Mouse (Mus musculus) hindbrain, postnatal 0 days (tissue): Measurements from ENCODE around the gene Zcchc3. TPM values are rescaled to one million over a fixed set of nuclear protein-coding genes. Genes with fewer than 3 reads are reported as not detected.
A peak's percentile ranks its signal among the peaks of the same experiment; 100 is the strongest.

Source experiments
- ATAC-seq: fragments of 200-750 bp; cut with Nextera tagmentation; 2 replicates; pipeline ENCODE4 v1.8.0; 2017; ENCODE audit warnings: mild to moderate bottlenecking, moderate TSS enrichment, moderate library complexity
- DNase-seq: peaks from one replicate; pipeline ENCODE4 v3.0.0-alpha.2; 2015; ENCODE audit warnings: low spot score
- H3K27ac ChIP-seq: fragments of 300-500 bp; sonication (generic); 2 replicates; pipeline ENCODE4 v1.5.1; 2014; ENCODE audit warnings: mild to moderate bottlenecking
- H3K27me3 ChIP-seq: fragments of 300-500 bp; sonication (generic); 2 replicates; pipeline ENCODE4 v1.6.1; 2014; ENCODE audit warnings: low read length, mixed read lengths; ENCODE audit not compliant: insufficient read depth
- H3K36me3 ChIP-seq: fragments of 300-500 bp; sonication (generic); 2 replicates; pipeline ENCODE4 v1.6.1; 2014; ENCODE audit warnings: low read length, mixed read lengths; ENCODE audit not compliant: insufficient read depth
- H3K4me1 ChIP-seq: fragments of 300-500 bp; sonication (generic); 2 replicates; pipeline ENCODE4 v1.6.1; 2014; ENCODE audit warnings: antibody characterized with exemption, low read length, mixed read lengths; ENCODE audit not compliant: insufficient read depth
- H3K4me2 ChIP-seq: fragments of 300-500 bp; sonication (generic); 2 replicates; pipeline ENCODE4 v1.6.1; 2014; ENCODE audit warnings: low read depth, mild to moderate bottlenecking, low read length, moderate library complexity, mixed read lengths
- H3K4me3 ChIP-seq: fragments of 300-500 bp; sonication (generic); 2 replicates; pipeline ENCODE4 v1.5.1; 2014; ENCODE audit warnings: low read length
- H3K9ac ChIP-seq: fragments of 300-500 bp; sonication (generic); replicated peaks from 2 replicates; pipeline ENCODE4 v1.6.1; 2014; ENCODE audit warnings: mild to moderate bottlenecking, low read length, moderate library complexity, mixed read lengths
- H3K9me3 ChIP-seq: fragments of 300-500 bp; sonication (generic); 2 replicates; pipeline ENCODE4 v1.6.1; 2016; ENCODE audit warnings: low read length, mixed read lengths
- CTCF ChIP-seq: IDR thresholded peaks from 2 replicates; pipeline ENCODE4 v1.5.1; 2016; ENCODE audit warnings: antibody characterized with exemption, control low read depth, low read depth
- WGBS: fragments of 180-500 bp; shearing (Covaris S2); extraction: QIAGEN DNeasy Blood & Tissue Kit; methylation state at CpG from one replicate; pipeline ENCODE4 v1.1.7; 2014; 5-methylcytosine and 5-hydroxymethylcytosine counted together
- polyA plus RNA-seq: library from polyadenylated mRNA; unstranded; fragments of >200 nt; fragmentation: Nextera tagmentation; extraction: Ambion mirVana; gene quantifications from 2 replicates; pipeline ENCODE4 v1.2.1, GENCODE M21; 2015
- total RNA-seq: library from RNA; depleted of rRNA; stranded (reverse); fragments of >200 nt; gene quantifications from 2 replicates; pipeline ENCODE4 v1.2.3, GENCODE M21; 2014; rRNA removed

The Zcchc3 gene
- 17.4 TPM in 2 replicates for total RNA-seq
- polyA plus RNA-seq: 15.8 and 16.1 TPM in 2 replicates

GRCm38 (mm10) chr2:152414591-152415165 lies at the start of gene Zcchc3:
Gene Zcchc3, minus strand, starts transcription at chr2:152415027.
- H3K9ac ChIP-seq: peak within 1 kb of the TSS; percentile 97
- no peaks in the 10 kb centered on the region for H3K36me3 ChIP-seq
- no peaks in the 10 kb centered on the region for H3K27me3 ChIP-seq
- TF ChIP-seq CTCF: no peak
- peak within 1 kb of the TSS; percentile 91 for H3K4me3 ChIP-seq
- under 1% methylated on average over 65 of the region's 65 CpGs for WGBS
- H3K4me2 ChIP-seq: peak within 1 kb of the TSS; percentile 73
- peaks cover 17% of the 10 kb centered on the region for H3K4me1 ChIP-seq
- ATAC-seq: peak; percentile 87
- peak within 1 kb of the TSS; percentile 98 for H3K27ac ChIP-seq
- H3K9me3 ChIP-seq: no peaks in the 10 kb centered on the region
- peak; percentile 94 for DNase-seq

GRCm38 (mm10) chr2:152459241-152459640 lies 44.4 kb upstream of the Zcchc3 start:
- no peak for TF ChIP-seq CTCF
- H3K9me3 ChIP-seq: no peaks in the 10 kb centered on the region
- WGBS: 49% methylated on average over 13 of the region's 13 CpGs
- H3K27me3 ChIP-seq: no peaks in the 10 kb centered on the region
- no peaks in the 10 kb centered on the region for H3K36me3 ChIP-seq
- ATAC-seq (no peak), DNase-seq (peak; percentile 16)
- no peak overlapping the region for H3K4me3 ChIP-seq
- H3K27ac ChIP-seq: no peak overlapping the region
- no peak overlapping the region for H3K4me2 ChIP-seq
- no peaks in the 10 kb centered on the region for H3K4me1 ChIP-seq
- no peak overlapping the region for H3K9ac ChIP-seq

- DNase-seq: no peak
- no peak overlapping the region for H3K27ac ChIP-seq
- WGBS: 78% methylated on average over 4 of the region's 4 CpGs
- no peak overlapping the region for H3K9ac ChIP-seq
- H3K36me3 ChIP-seq: no peaks in the 10 kb centered on the region
- TF ChIP-seq CTCF: no peak
- no peaks in the 10 kb centered on the region for H3K4me1 ChIP-seq
- ATAC-seq: peak; percentile 36
- no peaks in the 10 kb centered on the region for H3K27me3 ChIP-seq
- no peak overlapping the region for H3K4me3 ChIP-seq
- no peak overlapping the region for H3K4me2 ChIP-seq
- H3K9me3 ChIP-seq: no peaks in the 10 kb centered on the region
Observed at GRCm38 (mm10) chr2:152452101-152452781, 37.4 kb upstream of the Zcchc3 start.

GRCm38 (mm10) chr2:152450241-152450640 lies 35.4 kb upstream of the Zcchc3 start:
- WGBS: 2% methylated on average over 5 of the region's 5 CpGs
- H3K9me3 ChIP-seq: no peaks in the 10 kb centered on the region
- H3K27me3 ChIP-seq: no peaks in the 10 kb centered on the region
- DNase-seq (peak; percentile 81), ATAC-seq (peak; percentile 46; the same call in 1 of the 2 replicates)
- no peak overlapping the region for H3K4me3 ChIP-seq
- TF ChIP-seq CTCF: peak; percentile 78
- no peaks in the 10 kb centered on the region for H3K36me3 ChIP-seq
- H3K27ac ChIP-seq: no peak overlapping the region
- no peaks in the 10 kb centered on the region for H3K4me1 ChIP-seq
- no peak overlapping the region for H3K9ac ChIP-seq
- no peak overlapping the region for H3K4me2 ChIP-seq

- 40% methylated on average over 5 of the region's 5 CpGs for WGBS
- no peaks in the 10 kb centered on the region for H3K9me3 ChIP-seq
- DNase-seq (no peak), ATAC-seq (no peak)
- H3K27me3 ChIP-seq: no peaks in the 10 kb centered on the region
- H3K4me2 ChIP-seq: no peak overlapping the region
- no peak for TF ChIP-seq CTCF
- peaks cover 4% of the 10 kb centered on the region for H3K4me1 ChIP-seq
- H3K9ac ChIP-seq: no peak overlapping the region
- H3K36me3 ChIP-seq: no peaks in the 10 kb centered on the region
- H3K27ac ChIP-seq: no peak overlapping the region
- H3K4me3 ChIP-seq: no peak overlapping the region
Observed at GRCm38 (mm10) chr2:152447461-152447860, 32.6 kb upstream of the Zcchc3 start.

- 74% methylated on average over 2 of the region's 2 CpGs for WGBS
Observed at GRCm38 (mm10) chr2:152446642-152447041, 31.8 kb upstream of the Zcchc3 start.

GRCm38 (mm10) chr2:152443281-152443680 lies 28.5 kb upstream of the Zcchc3 start:
- no peaks in the 10 kb centered on the region for H3K36me3 ChIP-seq
- H3K4me2 ChIP-seq: no peak overlapping the region
- WGBS: 72% methylated on average over 8 of the region's 8 CpGs
- H3K4me3 ChIP-seq: no peak overlapping the region
- no peak for ATAC-seq
- DNase-seq: peak; percentile 59
- no peaks in the 10 kb centered on the region for H3K27me3 ChIP-seq
- H3K27ac ChIP-seq: no peak overlapping the region
- H3K4me1 ChIP-seq: peaks cover 4% of the 10 kb centered on the region
- no peak overlapping the region for H3K9ac ChIP-seq
- no peak for TF ChIP-seq CTCF
- no peaks in the 10 kb centered on the region for H3K9me3 ChIP-seq

More at GRCm38 (mm10) chr2:152446642-152447041, 31.8 kb upstream of the Zcchc3 start:
- no peak overlapping the region for H3K9ac ChIP-seq
- no peak for ATAC-seq
- H3K36me3 ChIP-seq: no peaks in the 10 kb centered on the region
- no peak overlapping the region for H3K4me2 ChIP-seq
- no peaks in the 10 kb centered on the region for H3K27me3 ChIP-seq
- H3K27ac ChIP-seq: no peak overlapping the region
- TF ChIP-seq CTCF: no peak
- no peak for DNase-seq
- no peak overlapping the region for H3K4me3 ChIP-seq
- peaks cover 4% of the 10 kb centered on the region for H3K4me1 ChIP-seq
- no peaks in the 10 kb centered on the region for H3K9me3 ChIP-seq
